Mouse (Mus musculus) CH12.LX (cell line): ENCODE measurements around the gene Bicd2.

Source experiments
- CHD2 ChIP-seq: IDR thresholded peaks from 2 replicates; pipeline ENCODE4 v1.6.1; 2011; ENCODE audit warnings: low read length, improper control_type of control experiment
- CTCF ChIP-seq, 2 experiments: IDR thresholded peaks in 1 of 2; conservative IDR thresholded peaks in 1 of 2; 2 replicates each; pipeline ENCODE4 v1.5.1; 2011 to 2012; ENCODE audit warnings: low read depth in 2 of 2, low read length in 2 of 2, improper control_type of control experiment in 1 of 2, inconsistent platforms in 1 of 2, mild to moderate bottlenecking in 1 of 2, moderate library complexity in 1 of 2
- MAZ ChIP-seq: IDR thresholded peaks from 2 replicates; pipeline ENCODE4 v1.6.1; 2012; ENCODE audit warnings: low read depth, mild to moderate bottlenecking, inconsistent platforms, low read length, improper control_type of control experiment, moderate library complexity
- RAD21 ChIP-seq: IDR thresholded peaks from 2 replicates; pipeline ENCODE4 v1.6.1; 2011; ENCODE audit warnings: low read depth, mild to moderate bottlenecking, low read length, improper control_type of control experiment, moderate library complexity
- TBP ChIP-seq: conservative IDR thresholded peaks from 2 replicates; pipeline ENCODE4 v1.6.1; 2011; ENCODE audit warnings: low read depth, low read length, improper control_type of control experiment
- ZC3H11A ChIP-seq: IDR thresholded peaks from 2 replicates; pipeline ENCODE4 v1.6.1; 2012; ENCODE audit warnings: low read depth, mild to moderate bottlenecking, inconsistent platforms, low read length, improper control_type of control experiment

DNA sequence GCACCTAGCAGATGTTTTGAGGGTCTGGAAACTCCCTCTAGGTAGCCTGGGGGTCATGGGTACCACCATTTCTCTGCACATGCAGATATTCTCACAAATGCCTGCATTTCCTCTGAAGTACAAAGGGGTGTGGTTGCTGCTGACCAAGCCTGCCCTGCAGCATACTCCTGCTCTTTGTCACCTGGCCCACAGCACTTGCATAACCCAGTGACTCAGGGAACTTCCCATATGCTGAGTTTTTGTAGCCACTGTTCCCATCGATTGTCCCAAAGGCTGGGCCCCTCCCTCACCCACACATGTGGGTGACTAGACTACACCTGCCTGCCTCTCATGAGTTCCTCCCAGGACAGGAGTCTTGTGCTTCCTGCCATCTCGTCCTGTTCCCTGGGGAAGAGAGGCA, 61.2 kb downstream of the Bicd2 start:
- TF ChIP-seq MAZ = no peak
- no peak for TF ChIP-seq ZC3H11A
- no peak for TF ChIP-seq RAD21
- no peak for TF ChIP-seq TBP
- TF ChIP-seq CTCF (conservative IDR thresholded peaks at IDR 0.05 in 1 of 2, IDR thresholded peaks at IDR 0.05 in 1 of 2; ENCODE audit: low read depth in 2 of 2, low read length in 2 of 2) = no peak
- no peak for TF ChIP-seq CHD2
